Mouse (Mus musculus) right cerebral cortex, adult 18-20 months (tissue): ENCODE results near the gene Olfr552.
"Not testable (repeated sequence)": the region's sequence is repeated elsewhere in the genome, so short reads cannot be mapped to it uniquely, and the experiment has no call there.

Experiments used
- DNase-seq: peaks from one replicate; pipeline ENCODE4 v3.0.0; 2022; ENCODE audit warnings: mixed read lengths

Gene Olfr552

DNA sequence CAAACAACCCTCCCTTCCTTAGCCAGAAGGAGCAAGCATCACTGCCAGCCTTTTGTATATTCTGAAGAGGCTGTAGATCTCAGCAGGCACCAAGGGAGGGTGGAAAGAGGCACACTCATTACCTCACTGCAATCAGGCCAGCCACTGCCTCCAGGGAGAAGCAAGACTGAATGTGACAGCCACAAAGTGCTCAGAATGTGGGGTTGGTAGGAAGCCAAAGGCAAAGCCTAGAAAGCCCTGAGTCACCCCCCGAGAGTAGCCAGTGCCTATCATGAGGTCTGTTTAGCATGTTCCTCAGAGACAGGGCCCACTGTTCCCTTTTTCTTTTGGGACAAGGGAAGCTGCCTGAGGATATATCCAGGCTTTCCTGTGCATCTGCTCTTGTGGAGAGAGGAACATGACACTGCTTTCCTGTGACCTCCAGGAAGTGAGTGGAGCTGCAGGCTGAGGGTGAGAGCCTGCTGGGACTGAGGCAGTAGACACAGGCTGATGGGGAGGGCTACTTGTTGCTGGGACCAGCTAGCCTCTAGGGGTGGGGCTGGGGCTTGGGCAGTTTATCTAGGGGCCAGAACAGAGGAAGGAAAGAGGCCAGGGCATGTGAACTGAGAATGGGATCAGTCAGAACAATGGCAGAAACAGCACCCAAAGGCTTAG lies at the start of gene Olfr552:
Gene Olfr552, plus strand, starts transcription at position 393 of the 654 bp plus-strand sequence.
- no peak for DNase-seq

- DNase-seq: no peak
Measured at GRCm38 (mm10) chr7:102549570-102549969, 48.0 kb upstream of the Olfr552 start, which contains the start of gene Olfr549. Gene Olfr549, plus strand, starts transcription at chr7:102549870.

GRCm38 (mm10) chr7:102553279-102553678 lies 44.3 kb upstream of the Olfr552 start:
- DNase-seq: no peak

DNA sequence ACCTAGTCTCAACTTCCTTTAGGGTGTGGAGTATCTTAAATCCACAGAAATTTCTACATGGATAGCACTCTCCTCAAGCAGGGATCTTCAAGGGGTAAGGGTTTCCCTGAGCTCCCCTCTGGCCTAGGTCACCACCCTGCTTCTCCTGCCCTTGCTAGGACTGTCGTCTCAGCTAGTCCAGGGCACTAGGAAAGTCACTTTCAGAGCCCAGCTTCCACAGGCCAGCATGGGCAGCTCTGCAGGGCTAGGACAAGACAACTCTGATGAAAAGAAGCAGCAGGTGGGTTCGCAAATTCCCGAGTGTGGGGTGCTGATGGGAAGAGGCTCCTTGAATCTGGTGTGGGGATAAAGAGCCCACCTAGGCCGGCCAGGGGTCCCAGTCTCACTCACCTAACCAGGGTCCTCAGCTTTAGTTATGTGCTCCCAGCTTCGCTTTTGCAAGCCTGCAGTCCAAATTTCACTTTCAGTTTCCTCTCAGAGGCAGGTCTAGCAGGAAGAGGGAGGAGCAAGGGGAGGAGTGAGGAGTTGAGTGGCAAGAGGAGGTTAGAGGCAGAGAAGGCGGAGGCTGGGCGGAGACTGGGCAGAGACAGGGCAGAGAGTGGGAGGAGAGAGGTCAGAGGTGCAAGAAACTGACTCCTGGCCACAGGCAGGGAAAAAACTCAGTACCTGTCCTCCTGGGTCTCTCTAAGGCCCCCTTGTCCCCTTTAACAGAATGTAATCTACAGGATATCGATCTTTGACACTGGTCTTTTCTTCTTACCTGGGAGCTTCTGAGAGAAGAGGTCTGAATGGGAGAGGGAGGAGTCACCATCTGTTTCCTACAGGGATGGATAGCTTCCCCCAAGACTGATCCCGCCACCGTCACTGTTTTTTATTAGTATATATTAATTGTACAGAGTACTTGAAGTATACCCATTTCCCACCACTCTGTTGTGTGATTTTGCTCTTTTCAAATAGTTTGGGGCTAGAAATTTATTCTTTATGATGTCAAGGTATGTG lies 32.3 kb upstream of the Olfr552 start, which contains the start of gene Trim21:
Gene Trim21, minus strand, starts transcription at position 488 of the 999 bp plus-strand sequence.
- peak; percentile 71 for DNase-seq

DNA sequence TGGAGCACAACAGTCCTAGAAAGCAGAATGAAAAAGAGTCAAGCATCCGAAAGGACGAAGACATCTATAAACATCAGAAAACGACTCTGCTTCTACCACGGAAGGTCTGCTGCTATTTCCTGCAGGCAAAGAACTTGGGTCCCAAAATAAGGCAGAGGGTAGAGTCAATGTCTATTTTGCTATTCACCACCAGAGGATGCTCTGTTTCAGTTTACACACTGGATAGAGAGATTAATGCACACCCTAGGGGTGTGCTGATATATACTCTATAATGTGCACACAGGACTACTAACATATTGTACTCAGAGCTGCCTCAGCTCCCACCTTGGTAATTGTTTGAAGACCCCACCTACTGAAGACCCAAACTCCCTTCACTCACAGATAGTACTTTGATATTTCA lies 31.4 kb upstream of the Olfr552 start:
- DNase-seq: no peak

DNA sequence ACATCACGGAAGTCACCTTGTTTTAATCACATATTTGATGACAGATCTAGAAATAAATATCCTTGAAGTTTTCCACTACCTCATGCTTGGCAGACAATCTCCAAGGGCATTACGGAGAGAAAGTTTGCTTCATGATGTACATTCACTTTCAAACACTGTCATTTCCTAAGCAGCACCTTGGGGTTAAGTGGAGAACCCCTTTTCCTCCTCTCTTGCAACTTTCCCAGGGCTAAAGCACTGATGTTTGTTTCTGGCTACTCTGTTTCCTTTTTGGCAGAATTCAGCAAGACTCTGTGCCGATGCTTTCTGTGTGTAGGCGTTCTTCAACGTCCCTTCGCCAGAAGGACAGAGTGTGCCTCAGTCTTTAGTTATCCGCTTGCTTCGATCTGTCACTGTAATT lies 26.4 kb upstream of the Olfr552 start, which contains the start of gene Olfr550:
Gene Olfr550, plus strand, starts transcription at position 301 of the 400 bp plus-strand sequence.
- no peak for DNase-seq

DNA sequence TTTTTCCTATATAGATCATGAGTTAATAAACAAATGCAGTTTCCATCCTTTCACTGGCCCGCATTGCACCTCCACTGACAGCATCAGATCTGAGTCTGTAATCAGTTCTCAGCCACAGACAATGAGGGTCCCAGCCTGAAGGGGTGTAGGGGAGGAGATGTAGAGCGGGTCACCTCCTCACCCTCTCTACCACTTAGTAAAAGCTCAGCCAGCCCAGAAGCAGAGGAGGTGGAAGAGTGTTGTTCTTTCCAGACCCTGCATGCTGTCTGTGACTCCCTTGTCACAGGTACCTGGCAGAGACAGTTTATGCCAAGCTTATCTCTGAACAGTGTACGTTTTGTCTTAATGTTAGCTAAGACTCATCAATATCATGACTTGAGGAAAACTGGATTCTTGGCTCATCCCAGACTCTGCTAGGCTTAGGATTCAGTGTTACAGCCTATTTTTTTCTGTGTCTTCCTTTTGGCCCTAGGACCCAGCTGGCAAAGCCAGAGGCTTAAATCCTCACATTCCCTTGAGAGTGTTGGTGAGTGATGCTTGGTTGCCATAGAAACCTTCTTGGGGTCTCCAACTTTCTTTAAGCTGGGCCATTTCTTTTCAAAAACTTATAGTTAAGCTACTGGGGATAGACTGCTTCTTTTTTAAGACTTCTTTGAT lies 24.3 kb upstream of the Olfr552 start:
- DNase-seq: no peak

DNA sequence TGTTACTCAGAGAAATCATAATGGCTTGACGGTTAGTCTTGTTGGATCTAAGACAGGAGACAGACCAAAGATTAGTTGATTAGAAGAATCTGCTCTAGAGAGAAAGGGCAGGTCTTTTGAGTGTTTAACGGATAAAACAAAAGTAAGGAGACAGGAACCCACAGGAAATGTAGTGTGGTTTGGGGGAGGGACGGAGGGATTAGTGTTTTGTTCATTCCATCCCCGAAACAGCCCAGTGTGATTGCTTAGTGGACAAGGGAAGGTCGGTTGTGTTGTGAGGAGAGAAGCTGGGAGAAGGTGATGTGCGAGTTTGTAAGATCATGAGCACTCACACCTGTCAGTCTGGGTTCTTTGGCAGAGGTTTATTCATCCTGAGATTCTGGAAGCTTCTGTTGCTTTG lies 21.6 kb upstream of the Olfr552 start:
- no peak for DNase-seq

DNA sequence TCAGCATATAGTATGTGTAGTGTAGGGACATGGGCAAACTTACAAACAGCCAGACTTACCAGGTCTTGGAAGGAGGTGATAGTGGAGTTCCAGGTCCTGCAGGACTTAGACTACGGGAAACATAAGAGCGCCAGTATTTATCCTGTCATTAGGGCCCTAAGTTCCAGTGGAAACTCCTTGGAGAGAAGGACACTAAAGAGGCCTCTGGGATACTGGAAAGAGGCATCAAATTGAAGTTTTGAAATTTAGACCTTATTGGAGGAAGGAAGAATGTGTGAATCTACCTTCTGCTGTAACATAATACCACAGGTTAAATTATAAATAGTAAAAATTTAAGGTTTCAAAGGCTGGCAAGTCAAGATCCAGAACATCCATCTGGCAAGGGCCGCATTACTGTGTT lies 5.8 kb upstream of the Olfr552 start, which contains the start of gene Olfr551:
Gene Olfr551, minus strand, starts transcription at position 101 of the 400 bp plus-strand sequence.
- DNase-seq: no peak

DNA sequence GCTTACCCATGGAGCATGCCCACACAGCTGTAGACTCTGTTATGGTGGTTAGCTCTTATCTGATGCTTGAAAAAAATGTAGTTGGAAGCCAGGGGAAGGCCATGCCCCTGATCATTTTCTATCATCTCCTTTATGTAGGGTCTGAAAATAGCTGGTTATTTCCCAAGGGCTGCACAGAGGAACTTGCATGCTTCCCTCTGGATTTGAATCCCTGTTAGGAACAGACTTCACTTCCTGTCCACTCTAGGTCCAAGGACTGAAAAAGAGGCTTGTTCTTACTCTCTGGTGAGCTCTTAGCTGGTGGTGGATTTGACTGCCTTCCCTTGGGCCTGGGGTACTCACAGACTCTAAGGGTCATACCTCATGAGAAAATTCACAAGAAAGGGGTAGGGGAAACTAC lies 20.5 kb downstream of the Olfr552 start, which contains the start of gene Olfr553:
Gene Olfr553, minus strand, starts transcription at position 101 of the 400 bp plus-strand sequence.
- no peak for DNase-seq

DNA sequence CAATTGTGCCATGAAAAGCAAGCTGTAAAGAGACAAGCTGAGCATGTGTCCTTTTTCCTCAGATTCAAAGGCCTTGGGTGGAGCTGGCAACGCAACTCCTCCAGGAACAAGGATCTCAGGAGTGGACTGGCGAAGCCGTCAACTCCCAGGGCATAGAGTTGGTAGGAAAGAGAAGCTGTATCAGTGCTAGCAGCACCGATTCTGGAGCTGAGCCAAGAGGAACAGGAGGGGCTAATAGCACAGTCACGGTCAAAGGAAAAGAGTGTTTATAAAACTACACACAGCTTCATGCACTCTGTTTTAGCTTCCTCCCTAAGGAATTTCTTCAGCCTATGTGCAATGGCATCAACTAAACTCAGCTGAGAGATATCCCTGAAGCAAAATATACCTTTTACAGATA lies 22.0 kb downstream of the Olfr552 start:
- no peak for DNase-seq

DNA sequence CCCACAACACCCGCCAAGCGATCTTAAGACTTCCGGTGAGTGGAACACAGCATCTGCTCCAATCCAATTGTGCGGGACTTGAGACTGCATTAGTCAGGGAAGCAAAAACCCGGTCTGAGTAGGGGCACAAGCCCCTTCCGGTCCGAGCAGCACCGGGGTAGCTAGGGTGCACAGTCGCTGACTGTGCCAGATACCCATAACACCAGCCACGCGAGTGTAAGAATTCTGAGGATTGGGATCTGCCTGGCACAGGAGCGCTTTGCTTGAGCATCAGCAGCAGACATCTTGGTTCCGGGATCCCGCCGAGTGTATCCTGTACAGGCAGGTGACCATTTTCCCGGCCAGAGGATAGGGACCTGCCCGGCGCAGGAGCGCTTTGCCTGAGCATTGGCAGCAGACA lies 22.8 kb downstream of the Olfr552 start:
- DNase-seq: not testable (repeated sequence)

- peak; percentile 13 for DNase-seq
Measured at GRCm38 (mm10) chr7:102636665-102637064, 39.1 kb downstream of the Olfr552 start.

GRCm38 (mm10) chr7:102638132-102638531 lies 40.6 kb downstream of the Olfr552 start, which contains the start of gene Olfr554:
Gene Olfr554, plus strand, starts transcription at chr7:102638432.
- no peak for DNase-seq

DNA sequence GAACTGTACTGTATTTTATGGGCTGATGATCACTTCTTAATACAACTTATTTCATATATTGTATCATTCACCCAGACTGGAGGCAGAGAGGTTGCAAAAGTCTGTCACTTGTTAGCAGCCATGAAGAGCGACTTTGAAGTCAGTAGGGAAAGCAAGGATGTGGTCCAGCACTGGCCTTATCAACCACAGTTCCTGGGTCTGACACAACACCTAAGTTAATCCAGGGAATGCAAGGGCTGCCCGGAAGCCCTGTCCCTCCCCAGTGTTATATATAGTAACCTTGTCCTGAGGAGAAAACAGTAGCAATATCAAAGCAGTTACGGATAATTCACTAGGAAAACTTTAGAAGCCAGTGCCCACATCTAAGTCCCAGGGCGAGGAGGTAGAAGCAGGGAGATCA lies 47.4 kb downstream of the Olfr552 start:
- not testable (repeated sequence) for DNase-seq
